Mouse (Mus musculus) neural tube, embryonic 11.5 days (tissue): Measurements from ENCODE around the gene Ephb1. TPM values are rescaled to one million over a fixed set of nuclear protein-coding genes. Genes with fewer than 3 reads are reported as not detected.
A peak's percentile ranks its signal among the peaks of the same experiment; 100 is the strongest.

Experiments used
- ATAC-seq: fragments of 200-750 bp; cut with Nextera tagmentation; 2 replicates; pipeline ENCODE4 v1.8.0; 2017; ENCODE audit warnings: moderate number of reproducible peaks, mild to moderate bottlenecking, moderate TSS enrichment, moderate library complexity; ENCODE audit not compliant: insufficient read depth, low FRiP score, low TSS enrichment
- DNase-seq: peaks from one replicate; pipeline ENCODE4 v3.0.0-alpha.2; 2015; ENCODE audit warnings: low spot score
- H3K27ac ChIP-seq: fragments of 300-500 bp; sonication (generic); 2 replicates; pipeline ENCODE4 v1.5.1; 2014; ENCODE audit warnings: low read depth, mild to moderate bottlenecking, low read length
- H3K27me3 ChIP-seq: fragments of 300-500 bp; sonication (generic); 2 replicates; pipeline ENCODE4 v1.6.1; 2014; ENCODE audit warnings: mild to moderate bottlenecking, low read length, mixed read lengths; ENCODE audit not compliant: control insufficient read depth, insufficient read depth
- H3K36me3 ChIP-seq: fragments of 300-500 bp; sonication (generic); 2 replicates; pipeline ENCODE4 v1.6.1; 2014; ENCODE audit warnings: mild to moderate bottlenecking, low read length, moderate library complexity, mixed read lengths; ENCODE audit not compliant: control insufficient read depth, insufficient read depth
- H3K4me1 ChIP-seq: fragments of 300-500 bp; sonication (generic); 2 replicates; pipeline ENCODE4 v1.6.1; 2014; ENCODE audit warnings: low read length, mixed read lengths; ENCODE audit not compliant: control insufficient read depth, insufficient read depth
- H3K4me2 ChIP-seq: fragments of 300-500 bp; sonication (generic); 2 replicates; pipeline ENCODE4 v1.6.1; 2014; ENCODE audit warnings: low read depth, mild to moderate bottlenecking, moderate library complexity
- H3K4me3 ChIP-seq: fragments of 300-500 bp; sonication (generic); 2 replicates; pipeline ENCODE4 v1.5.1; 2014; ENCODE audit warnings: low read depth, low read length
- H3K9ac ChIP-seq: fragments of 300-500 bp; sonication (generic); 2 replicates; pipeline ENCODE4 v1.6.1; 2014; ENCODE audit warnings: mild to moderate bottlenecking, low read length
- H3K9me3 ChIP-seq: fragments of 300-500 bp; sonication (generic); 2 replicates; pipeline ENCODE4 v1.6.1; 2016; ENCODE audit warnings: low read length; ENCODE audit not compliant: control insufficient read depth
- WGBS: fragments of 180-500 bp; shearing (Covaris S2); extraction: QIAGEN DNeasy Blood & Tissue Kit; methylation state at CpG from one replicate; pipeline ENCODE4 v1.1.7; 2014; 5-methylcytosine and 5-hydroxymethylcytosine counted together
- polyA plus RNA-seq: library from polyadenylated mRNA; unstranded; fragments of >200 nt; fragmentation: Nextera tagmentation; extraction: Ambion mirVana; gene quantifications from 2 replicates; pipeline ENCODE4 v1.2.1, GENCODE M21; 2014

Ephb1 gene
- polyA plus RNA-seq, 1 experiment from 2014 or later, result 11.2 TPM

- 50% methylated on average over 8 of the region's 8 CpGs for WGBS
- Histone ChIP-seq H3K4me1 (no peaks in the 10 kb centered on the region), H3K4me2 (no peak overlapping the region), H3K9ac (no peak overlapping the region), H3K27ac (no peak overlapping the region), H3K9me3 (no peaks in the 10 kb centered on the region), H3K4me3 (no peak overlapping the region), H3K36me3 (no peaks in the 10 kb centered on the region), H3K27me3 (no peaks in the 10 kb centered on the region)
- DNase-seq (peak; percentile 29), ATAC-seq (no peak)
Measured at GRCm38 (mm10) chr9:101933946-101934573, 420.4 kb downstream of the Ephb1 start.

GRCm38 (mm10) chr9:101924829-101925228 lies 429.7 kb downstream of the Ephb1 start:
- Histone ChIP-seq H3K27me3 (no peaks in the 10 kb centered on the region), H3K4me3 (no peak overlapping the region), H3K27ac (no peak overlapping the region), H3K36me3 (no peaks in the 10 kb centered on the region), H3K4me1 (no peaks in the 10 kb centered on the region), H3K9me3 (no peaks in the 10 kb centered on the region), H3K9ac (no peak overlapping the region), H3K4me2 (no peak overlapping the region)
- no peak for ATAC-seq
- no peak for DNase-seq
- 56% methylated on average over 4 of the region's 4 CpGs for WGBS

- H3K36me3 ChIP-seq, result no peaks in the 10 kb centered on the region
- ATAC-seq (no peak), DNase-seq (no peak)
- 80% methylated on average over 4 of the region's 4 CpGs for WGBS
- no peaks in the 10 kb centered on the region for H3K27me3 ChIP-seq
- no peaks in the 10 kb centered on the region for H3K9me3 ChIP-seq
- H3K27ac ChIP-seq, result no peak overlapping the region
- H3K4me1 ChIP-seq, result no peaks in the 10 kb centered on the region
- H3K9ac ChIP-seq, result no peak overlapping the region
- no peak overlapping the region for H3K4me3 ChIP-seq
- H3K4me2 ChIP-seq, result no peak overlapping the region
Measured at GRCm38 (mm10) chr9:101922846-101923245, 431.6 kb downstream of the Ephb1 start.

GRCm38 (mm10) chr9:101919324-101919723 lies 435.2 kb downstream of the Ephb1 start:
- WGBS, result 82% methylated on average over 5 of the region's 5 CpGs
- Histone ChIP-seq H3K36me3 (no peaks in the 10 kb centered on the region), H3K9ac (no peak overlapping the region), H3K27ac (no peak overlapping the region), H3K4me3 (no peak overlapping the region), H3K4me2 (no peak overlapping the region), H3K27me3 (no peaks in the 10 kb centered on the region), H3K9me3 (no peaks in the 10 kb centered on the region), H3K4me1 (no peaks in the 10 kb centered on the region)
- ATAC-seq (no peak), DNase-seq (no peak)

DNA sequence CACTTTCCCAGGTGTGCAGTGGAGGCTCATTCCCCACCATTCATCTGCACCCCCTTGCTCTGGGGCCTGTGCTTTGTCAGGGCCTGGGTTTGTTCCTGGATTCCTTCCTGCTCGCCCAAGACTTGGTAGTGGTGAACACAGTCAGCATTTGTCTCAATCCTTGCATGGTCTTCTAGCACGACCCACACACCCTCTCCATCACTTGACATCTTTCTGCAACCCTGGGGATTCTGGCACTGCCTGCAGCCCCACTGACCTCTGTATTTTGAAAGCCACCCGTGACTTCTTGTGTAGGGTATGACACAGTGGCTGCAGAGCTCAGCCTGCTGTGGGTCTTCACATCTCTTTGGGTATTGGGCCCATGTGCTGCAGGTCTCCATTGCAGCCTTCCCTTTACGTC lies 435.7 kb downstream of the Ephb1 start:
- H3K36me3 ChIP-seq, result no peaks in the 10 kb centered on the region
- 86% methylated on average over 4 of the region's 4 CpGs for WGBS
- no peaks in the 10 kb centered on the region for H3K4me1 ChIP-seq
- H3K4me2 ChIP-seq, result no peak overlapping the region
- no peaks in the 10 kb centered on the region for H3K9me3 ChIP-seq
- H3K4me3 ChIP-seq, result no peak overlapping the region
- no peak overlapping the region for H3K9ac ChIP-seq
- ATAC-seq (no peak), DNase-seq (no peak)
- H3K27me3 ChIP-seq, result no peaks in the 10 kb centered on the region
- no peak overlapping the region for H3K27ac ChIP-seq

DNA sequence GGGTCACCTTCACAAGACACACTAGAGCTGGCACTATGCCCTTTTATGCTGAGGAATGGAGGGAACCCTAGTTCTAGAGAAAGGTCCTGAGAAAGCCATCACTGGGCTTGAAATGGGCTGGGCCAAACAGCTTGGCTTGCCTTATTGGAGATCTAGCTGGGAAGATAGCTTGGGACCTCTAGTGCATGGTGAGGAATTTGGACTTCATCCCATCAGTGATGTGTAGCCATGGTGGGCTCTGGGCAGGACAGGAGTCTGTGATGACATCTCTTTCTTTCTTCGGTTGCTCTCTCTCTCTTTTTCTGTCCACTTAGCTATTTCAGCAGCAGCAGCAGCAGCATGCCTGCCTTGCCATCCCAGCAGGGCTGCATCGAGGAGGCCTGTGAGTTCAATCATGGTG lies 439.4 kb downstream of the Ephb1 start:
- no peaks in the 10 kb centered on the region for H3K36me3 ChIP-seq
- no peak overlapping the region for H3K4me3 ChIP-seq
- DNase-seq, result no peak
- no peak overlapping the region for H3K27ac ChIP-seq
- no peaks in the 10 kb centered on the region for H3K9me3 ChIP-seq
- H3K4me1 ChIP-seq, result no peaks in the 10 kb centered on the region
- H3K4me2 ChIP-seq, result no peak overlapping the region
- H3K27me3 ChIP-seq, result no peaks in the 10 kb centered on the region
- 79% methylated on average over 2 of the region's 2 CpGs for WGBS
- no peak overlapping the region for H3K9ac ChIP-seq
- ATAC-seq, result no peak

- no peak overlapping the region for H3K4me3 ChIP-seq
- no peak overlapping the region for H3K4me2 ChIP-seq
- H3K27ac ChIP-seq, result no peak overlapping the region
- no peaks in the 10 kb centered on the region for H3K36me3 ChIP-seq
- H3K27me3 ChIP-seq, result no peaks in the 10 kb centered on the region
- H3K4me1 ChIP-seq, result peaks cover 12% of the 10 kb centered on the region
- 67% methylated on average over 9 of the region's 9 CpGs for WGBS
- DNase-seq (no peak), ATAC-seq (no peak; the same call in 1 of the 2 replicates)
- no peak overlapping the region for H3K9ac ChIP-seq
- H3K9me3 ChIP-seq, result no peaks in the 10 kb centered on the region
Measured at GRCm38 (mm10) chr9:101911176-101911866, 443.2 kb downstream of the Ephb1 start.

GRCm38 (mm10) chr9:101909491-101909890 lies 445.0 kb downstream of the Ephb1 start:
- Histone ChIP-seq H3K27ac (no peak overlapping the region), H3K4me1 (peaks cover 12% of the 10 kb centered on the region), H3K4me3 (no peak overlapping the region), H3K9ac (no peak overlapping the region), H3K27me3 (no peaks in the 10 kb centered on the region), H3K36me3 (no peaks in the 10 kb centered on the region), H3K4me2 (no peak overlapping the region), H3K9me3 (no peaks in the 10 kb centered on the region)
- ATAC-seq, result no peak
- no peak for DNase-seq
- 83% methylated on average over 4 of the region's 4 CpGs for WGBS

- peak; percentile 53 for ATAC-seq
- DNase-seq, result peak; percentile 35
- 39% methylated on average over 5 of the region's 5 CpGs for WGBS
Measured at GRCm38 (mm10) chr9:101908849-101909248, 445.6 kb downstream of the Ephb1 start.

More at GRCm38 (mm10) chr9:101908849-101909248, 445.6 kb downstream of the Ephb1 start:
- Histone ChIP-seq H3K36me3 (no peaks in the 10 kb centered on the region), H3K27me3 (no peaks in the 10 kb centered on the region), H3K4me2 (no peak overlapping the region), H3K4me1 (peaks cover 12% of the 10 kb centered on the region), H3K9me3 (no peaks in the 10 kb centered on the region), H3K4me3 (no peak overlapping the region), H3K9ac (0 out of 2 replicates have a peak overlapping the region, but pooled peaks have one; percentile 6), H3K27ac (no peak overlapping the region)
